Mouse (Mus musculus) MEL (cell line): ENCODE results near the gene Tspan2. TPM values are rescaled to one million over a fixed set of nuclear protein-coding genes. Genes with fewer than 3 reads are reported as not detected.

Source experiments
- DNase-seq: peaks from one replicate; pipeline ENCODE4 v3.0.0; 2011; ENCODE audit warnings: low read depth, low spot score
- H3K27ac ChIP-seq: 2 replicates; pipeline ENCODE4 v1.5.1; 2012; ENCODE audit warnings: low read depth, mild to moderate bottlenecking, control low read depth, low read length, moderate library complexity; ENCODE audit not compliant: control insufficient read depth
- H3K27me3 ChIP-seq, 2 experiments: fragments of 150-350 bp in 1 of 2; sonication (generic) in 1 of 2; 2 replicates each; pipeline ENCODE4 v1.6.1; 2012; ENCODE audit warnings: low read length in 2 of 2, mild to moderate bottlenecking in 2 of 2, improper control_type of control experiment in 1 of 2, moderate library complexity in 1 of 2; ENCODE audit not compliant: insufficient read depth in 2 of 2, control insufficient read depth in 1 of 2
- H3K36me3 ChIP-seq, 2 experiments: 2 replicates each; pipeline ENCODE4 v1.6.1; 2012 to 2014; ENCODE audit warnings: low read length in 2 of 2, improper control_type of control experiment in 1 of 2, inconsistent platforms in 1 of 2, mild to moderate bottlenecking in 1 of 2; ENCODE audit not compliant: insufficient read depth in 2 of 2, control insufficient read depth in 1 of 2
- H3K4me1 ChIP-seq, 2 experiments: fragments of 150-350 bp in 1 of 2; sonication (generic) in 1 of 2; 2 replicates each; pipeline ENCODE4 v1.6.1; 2012; ENCODE audit warnings: low read length in 2 of 2, improper control_type of control experiment in 1 of 2, mild to moderate bottlenecking in 1 of 2; ENCODE audit not compliant: insufficient read depth in 2 of 2, control insufficient read depth in 1 of 2
- H3K4me3 ChIP-seq, 2 experiments: fragments of 150-350 bp in 1 of 2; sonication (generic) in 1 of 2; 2 replicates each; pipeline ENCODE4 v1.5.1; 2012; ENCODE audit warnings: low read depth in 2 of 2, low read length in 2 of 2, mild to moderate bottlenecking in 2 of 2, moderate library complexity in 2 of 2, control low read depth in 1 of 2, improper control_type of control experiment in 1 of 2; ENCODE audit not compliant: control insufficient read depth in 1 of 2, insufficient read depth in 1 of 2
- H3K79me2 ChIP-seq: 2 replicates; pipeline ENCODE4 v1.6.1; 2012; ENCODE audit warnings: mild to moderate bottlenecking, low read length, moderate library complexity; ENCODE audit not compliant: control insufficient read depth, poor library complexity, insufficient read depth
- H3K9ac ChIP-seq: 2 replicates; pipeline ENCODE4 v1.6.1; 2012; ENCODE audit warnings: low read depth, mild to moderate bottlenecking, control low read depth, low read length, moderate library complexity; ENCODE audit not compliant: control insufficient read depth, poor library complexity, severe bottlenecking
- H3K9me3 ChIP-seq: fragments of 150-350 bp; sonication (generic); replicated peaks from 2 replicates; pipeline ENCODE4 v1.6.1; 2012; ENCODE audit warnings: mild to moderate bottlenecking, low read length, improper control_type of control experiment, moderate library complexity; ENCODE audit not compliant: insufficient read depth
- CHD1 ChIP-seq: IDR thresholded peaks from 2 replicates; pipeline ENCODE4 v1.6.1; 2012; ENCODE audit warnings: low read depth, mild to moderate bottlenecking, inconsistent platforms, low read length, improper control_type of control experiment
- CHD2 ChIP-seq: IDR thresholded peaks from 2 replicates; pipeline ENCODE4 v1.6.1; 2011; ENCODE audit warnings: low read length, improper control_type of control experiment
- ETS1 ChIP-seq: IDR thresholded peaks from 2 replicates; pipeline ENCODE4 v1.6.1; 2012; ENCODE audit warnings: low read depth, mild to moderate bottlenecking, inconsistent platforms, low read length, improper control_type of control experiment, moderate library complexity
- GATA1 ChIP-seq: IDR thresholded peaks from 2 replicates; pipeline ENCODE4 v1.6.1; 2011; ENCODE audit warnings: low read depth, low read length, improper control_type of control experiment
- JUND ChIP-seq: IDR thresholded peaks from 2 replicates; pipeline ENCODE4 v1.6.1; 2011; ENCODE audit warnings: low read depth, mild to moderate bottlenecking, improper control_type of control experiment, low read length
- MAZ ChIP-seq: IDR thresholded peaks from 2 replicates; pipeline ENCODE4 v1.6.1; 2012; ENCODE audit warnings: low read depth, mild to moderate bottlenecking, inconsistent platforms, low read length, improper control_type of control experiment
- MEF2A ChIP-seq: IDR thresholded peaks from 2 replicates; pipeline ENCODE4 v1.6.1; 2014; ENCODE audit warnings: low read depth, mild to moderate bottlenecking, inconsistent platforms, low read length, improper control_type of control experiment; ENCODE audit not compliant: poor library complexity, insufficient replicate concordance, severe bottlenecking; ENCODE audit errors: extremely low read depth
- MYC ChIP-seq: IDR thresholded peaks from 2 replicates; pipeline ENCODE4 v1.6.1; 2011; ENCODE audit warnings: low read depth, mild to moderate bottlenecking, low read length, improper control_type of control experiment, moderate library complexity
- POLR2AphosphoS2 ChIP-seq: IDR thresholded peaks from 2 replicates; pipeline ENCODE4 v1.6.1; 2011; ENCODE audit warnings: low read length, improper control_type of control experiment
- RAD21 ChIP-seq: IDR thresholded peaks from 2 replicates; pipeline ENCODE4 v1.6.1; 2011; ENCODE audit warnings: mild to moderate bottlenecking, low read depth, low read length, improper control_type of control experiment
- RCOR1 ChIP-seq: IDR thresholded peaks from 2 replicates; pipeline ENCODE4 v1.6.1; 2012; ENCODE audit warnings: low read depth, mild to moderate bottlenecking, inconsistent platforms, low read length, improper control_type of control experiment
- TBP ChIP-seq: IDR thresholded peaks from 2 replicates; pipeline ENCODE4 v1.8.0; 2011; ENCODE audit warnings: low read depth, low read length, improper control_type of control experiment
- UBTF ChIP-seq: IDR thresholded peaks from 2 replicates; pipeline ENCODE4 v1.6.1; 2012; ENCODE audit warnings: low read depth, mild to moderate bottlenecking, inconsistent platforms, low read length, improper control_type of control experiment, moderate library complexity, borderline replicate concordance; ENCODE audit not compliant: insufficient read depth
- USF1 ChIP-seq: IDR thresholded peaks from 2 replicates; pipeline ENCODE4 v1.6.1; 2014; ENCODE audit warnings: low read depth, mild to moderate bottlenecking, inconsistent platforms, low read length, improper control_type of control experiment, moderate library complexity
- USF2 ChIP-seq, 2 experiments: IDR thresholded peaks; 2 replicates each; pipeline ENCODE4 v1.6.1; 2011 to 2012; ENCODE audit warnings: improper control_type of control experiment in 2 of 2, low read length in 2 of 2, borderline replicate concordance in 1 of 2, inconsistent platforms in 1 of 2, low read depth in 1 of 2, mild to moderate bottlenecking in 1 of 2; ENCODE audit not compliant: insufficient read depth in 1 of 2
- ZNF384 ChIP-seq: IDR thresholded peaks from 2 replicates; pipeline ENCODE4 v1.6.1; 2012; ENCODE audit warnings: low read depth, mild to moderate bottlenecking, inconsistent platforms, low read length, improper control_type of control experiment
- polyA plus RNA-seq, 2 experiments: library from polyadenylated mRNA; stranded (reverse) in 1 of 2; unstranded in 1 of 2; fragments of >175 nt in 1 of 2; fragments of >200 nt in 1 of 2; gene quantifications; 2 replicates each; pipeline versions ENCODE4 v1.2.1 to v1.2.4; 2012; ENCODE audit warnings: low replicate concordance in 2 of 2, low read depth in 1 of 2; ENCODE audit not compliant: insufficient read length in 2 of 2, insufficient read depth in 1 of 2, missing spikeins in 1 of 2
- total RNA-seq: library from RNA; depleted of rRNA; stranded (reverse); fragments of 300-350 nt; gene quantifications from 2 replicates; pipeline ENCODE4 v1.2.3, GENCODE M21; 2012

Tspan2 gene
- total and polyA plus RNA-seq, 3 experiments: not detected

- no peak for TF ChIP-seq CHD2
- no peak for TF ChIP-seq USF2 (IDR thresholded peaks at IDR 0.05; ENCODE audit: borderline replicate concordance in 1 of 2, insufficient read depth in 1 of 2, low read depth in 1 of 2, low read length in 2 of 2)
- no peak for TF ChIP-seq MAZ
- TF ChIP-seq POLR2AphosphoS2: no peak
- no peak for TF ChIP-seq TBP
- TF ChIP-seq JUND: no peak
- no peak for TF ChIP-seq RCOR1
- no peak for TF ChIP-seq ETS1
- H3K36me3 ChIP-seq: no peaks in the 10 kb centered on the region
- H3K4me3 ChIP-seq: no peak overlapping the region
- no peak overlapping the region for H3K27ac ChIP-seq
- no peaks in the 10 kb centered on the region for H3K9me3 ChIP-seq
- H3K79me2 ChIP-seq: no peaks in the 10 kb centered on the region
- no peak overlapping the region for H3K9ac ChIP-seq
- no peak for DNase-seq
- H3K27me3 ChIP-seq: no peaks in the 10 kb centered on the region
- no peaks in the 10 kb centered on the region for H3K4me1 ChIP-seq
Observed at GRCm38 (mm10) chr3:102773018-102773417, 38.7 kb downstream of the Tspan2 start.

GRCm38 (mm10) chr3:102782618-102783017 lies 48.3 kb downstream of the Tspan2 start, which contains the start of gene Tshb:
Tshb (minus strand) TSS chr3:102782718.
- no peak for DNase-seq
- no peaks in the 10 kb centered on the region; a peak in 1 of 4 replicates for H3K27me3 ChIP-seq
- H3K27ac ChIP-seq: no peak within 1 kb of the TSS
- H3K4me1 ChIP-seq: no peaks in the 10 kb centered on the region
- TF ChIP-seq ZNF384 (no peak), USF1 (no peak), MYC (no peak), UBTF (no peak), RAD21 (no peak), TBP (no peak), CHD1 (no peak), GATA1 (no peak), MEF2A (no peak), MAZ (no peak)
- no peaks in the 10 kb centered on the region for H3K79me2 ChIP-seq
- no peak within 1 kb of the TSS for H3K4me3 ChIP-seq
- no peaks in the 10 kb centered on the region for H3K36me3 ChIP-seq
- no peaks in the 10 kb centered on the region for H3K9me3 ChIP-seq
- H3K9ac ChIP-seq: no peak within 1 kb of the TSS
